ENCODE assay signal across 18 mouse cellular contexts in the genomic region with DNA sequence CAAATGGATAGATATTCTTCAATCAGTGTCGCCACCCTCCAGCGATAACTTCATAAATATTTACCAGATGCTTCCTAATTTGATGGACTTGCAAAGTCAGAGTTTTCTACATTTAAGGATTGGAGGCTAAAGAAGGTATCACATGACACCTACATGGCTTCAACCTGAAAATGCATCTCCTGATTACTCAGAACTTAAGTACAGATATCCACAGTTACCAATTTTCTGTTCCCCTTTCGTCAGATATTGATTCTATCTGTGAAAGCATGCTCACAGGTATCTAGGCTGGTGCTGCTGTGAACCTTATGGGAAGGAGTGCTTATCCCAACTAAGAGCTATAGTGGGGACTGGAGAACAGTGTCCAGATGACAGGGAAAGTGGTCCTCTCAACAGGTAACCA.
"Had no signal": no experiment of that assay in that cellular context is flagged by ENCODE, and none has a peak within 500 bp of the region (broad histone marks: within the 10 kb centered on the region; RNA-seq: fewer than 3 reads in every experiment).

No protein-coding gene starts in this region.

- ATAC-seq: midbrain, embryonic 13.5 days had no signal

- DNase-seq: lung, adult 18-20 months; lung, embryonic 14.5 days; lung, postnatal 10 days; lung, postnatal 4 days; retina, postnatal 1 day; right cerebral cortex, adult 18-20 months; right cerebral cortex, postnatal 25 days; right cerebral cortex, postnatal 4 days; spleen, adult 18-20 months; thymus, adult 18-20 months; thymus, postnatal 14 days; thymus, postnatal 36 days had no signal

- H3K4me2 ChIP-seq: lung, embryonic 14.5 days; midbrain, embryonic 13.5 days; neural tube, embryonic 13.5 days; neural tube, embryonic 15.5 days had no signal

- H3K27me3 ChIP-seq: midbrain, embryonic 13.5 days; neural tube, embryonic 13.5 days; neural tube, embryonic 15.5 days had no signal

- H3K27ac ChIP-seq: liver, embryonic 14.5 days; midbrain, embryonic 10.5 days; midbrain, embryonic 13.5 days; neural tube, embryonic 13.5 days; neural tube, embryonic 15.5 days had no signal

- H3K9ac ChIP-seq: liver, embryonic 14.5 days; lung, embryonic 14.5 days; midbrain, embryonic 13.5 days; neural tube, embryonic 13.5 days; neural tube, embryonic 15.5 days had no signal

- H3K9me3 ChIP-seq: midbrain, embryonic 10.5 days; midbrain, embryonic 13.5 days; neural tube, embryonic 13.5 days; neural tube, embryonic 15.5 days had no signal

- H3K4me3 ChIP-seq: midbrain, embryonic 10.5 days; midbrain, embryonic 13.5 days; myocyte; neural tube, embryonic 13.5 days; neural tube, embryonic 15.5 days had no signal
